Mouse (Mus musculus) midbrain, postnatal 0 days (tissue): ENCODE measurements around the gene Pofut1. TPM values are rescaled to one million over a fixed set of nuclear protein-coding genes. Genes with fewer than 3 reads are reported as not detected.
"Not testable (repeated sequence)": the region's sequence is repeated elsewhere in the genome, so short reads cannot be mapped to it uniquely, and the experiment has no call there.

ENCODE experiments used
- ATAC-seq: fragments of 200-750 bp; cut with Nextera tagmentation; 2 replicates; pipeline ENCODE4 v1.8.0; 2017; ENCODE audit warnings: moderate number of reproducible peaks, mild to moderate bottlenecking, moderate TSS enrichment, moderate library complexity; ENCODE audit not compliant: low FRiP score
- DNase-seq: peaks from one replicate; pipeline ENCODE4 v3.0.0-alpha.2; 2015; ENCODE audit warnings: low spot score
- H3K27ac ChIP-seq: fragments of 300-500 bp; sonication (generic); 2 replicates; pipeline ENCODE4 v1.5.1; 2014; ENCODE audit warnings: low read depth, mild to moderate bottlenecking, low read length, mixed read lengths
- H3K27me3 ChIP-seq: fragments of 300-500 bp; sonication (generic); 2 replicates; pipeline ENCODE4 v1.6.1; 2014; ENCODE audit warnings: low read length, control low read depth, mixed read lengths; ENCODE audit not compliant: insufficient read depth
- H3K36me3 ChIP-seq: fragments of 300-500 bp; sonication (generic); 2 replicates; pipeline ENCODE4 v1.6.1; 2014; ENCODE audit warnings: low read length, control low read depth, mixed read lengths; ENCODE audit not compliant: insufficient read depth
- H3K4me1 ChIP-seq: fragments of 300-500 bp; sonication (generic); 2 replicates; pipeline ENCODE4 v1.6.1; 2014; ENCODE audit warnings: mild to moderate bottlenecking, control low read depth, antibody characterized with exemption, low read length, mixed read lengths; ENCODE audit not compliant: insufficient read depth
- H3K4me2 ChIP-seq: fragments of 300-500 bp; sonication (generic); 2 replicates; pipeline ENCODE4 v1.6.1; 2014; ENCODE audit warnings: low read depth, mild to moderate bottlenecking, low read length, mixed read lengths; ENCODE audit not compliant: poor library complexity, severe bottlenecking
- H3K4me3 ChIP-seq: fragments of 300-500 bp; sonication (generic); 2 replicates; pipeline ENCODE4 v1.5.1; 2014; ENCODE audit warnings: low read depth, mild to moderate bottlenecking, low read length, moderate library complexity
- H3K9ac ChIP-seq: fragments of 300-500 bp; sonication (generic); replicated peaks from 2 replicates; pipeline ENCODE4 v1.6.1; 2014; ENCODE audit warnings: mild to moderate bottlenecking, low read length, moderate library complexity, mixed read lengths; ENCODE audit not compliant: poor library complexity, severe bottlenecking
- H3K9me3 ChIP-seq: fragments of 300-500 bp; sonication (generic); 2 replicates; pipeline ENCODE4 v1.6.1; 2016; ENCODE audit warnings: low read length, control low read depth
- CTCF ChIP-seq: IDR thresholded peaks from 2 replicates; pipeline ENCODE4 v1.5.1; 2016; ENCODE audit warnings: antibody characterized with exemption, mild to moderate bottlenecking
- WGBS: fragments of 180-500 bp; shearing (Covaris S2); extraction: QIAGEN DNeasy Blood & Tissue Kit; methylation state at CpG from one replicate; pipeline ENCODE4 v1.1.7; 2014; 5-methylcytosine and 5-hydroxymethylcytosine counted together
- polyA plus RNA-seq: library from polyadenylated mRNA; unstranded; fragments of >200 nt; fragmentation: Nextera tagmentation; extraction: Ambion mirVana; gene quantifications from 2 replicates; pipeline ENCODE4 v1.2.1, GENCODE M21; 2015
- total RNA-seq: library from RNA; depleted of rRNA; stranded (reverse); fragments of >200 nt; gene quantifications from 2 replicates; pipeline ENCODE4 v1.2.3, GENCODE M21; 2014

Gene Pofut1
- total and polyA plus RNA-seq, 2 experiments from 2014 or later, result 4.6 to 18.8 TPM

- Histone ChIP-seq H3K27ac (no peak overlapping the region), H3K9me3 (no peaks in the 10 kb centered on the region), H3K27me3 (no peaks in the 10 kb centered on the region), H3K36me3 (no peaks in the 10 kb centered on the region), H3K4me3 (no peak overlapping the region), H3K9ac (no peak overlapping the region), H3K4me1 (no peaks in the 10 kb centered on the region), H3K4me2 (no peak overlapping the region)
- no peak for ATAC-seq
- 93% methylated on average over 8 of the region's 8 CpGs for WGBS
- no peak for DNase-seq
- TF ChIP-seq CTCF, result no peak
Observed at GRCm38 (mm10) chr2:153276440-153276839, 35.1 kb downstream of the Pofut1 start.

- ATAC-seq, H3K9ac ChIP-seq, H3K9me3 ChIP-seq, H3K4me1 ChIP-seq, H3K4me3 ChIP-seq, H3K27me3 ChIP-seq, H3K4me2 ChIP-seq, H3K36me3 ChIP-seq, H3K27ac ChIP-seq, DNase-seq: not testable (repeated sequence)
- 95% methylated on average over 5 of the region's 5 CpGs for WGBS
Observed at GRCm38 (mm10) chr2:153276846-153277245, 35.5 kb downstream of the Pofut1 start.

GRCm38 (mm10) chr2:153278357-153278756 is 37.0 kb downstream of the Pofut1 start:
- H3K27ac ChIP-seq, result no peak overlapping the region
- no peak overlapping the region for H3K4me2 ChIP-seq
- H3K4me1 ChIP-seq, result no peaks in the 10 kb centered on the region
- no peak overlapping the region for H3K4me3 ChIP-seq
- no peaks in the 10 kb centered on the region for H3K36me3 ChIP-seq
- H3K27me3 ChIP-seq, result no peaks in the 10 kb centered on the region
- H3K9me3 ChIP-seq, result no peaks in the 10 kb centered on the region
- H3K9ac ChIP-seq, result no peak overlapping the region
- no peak for DNase-seq
- no peak for ATAC-seq
- TF ChIP-seq CTCF, result no peak
- 88% methylated on average over 5 of the region's 5 CpGs for WGBS

DNA sequence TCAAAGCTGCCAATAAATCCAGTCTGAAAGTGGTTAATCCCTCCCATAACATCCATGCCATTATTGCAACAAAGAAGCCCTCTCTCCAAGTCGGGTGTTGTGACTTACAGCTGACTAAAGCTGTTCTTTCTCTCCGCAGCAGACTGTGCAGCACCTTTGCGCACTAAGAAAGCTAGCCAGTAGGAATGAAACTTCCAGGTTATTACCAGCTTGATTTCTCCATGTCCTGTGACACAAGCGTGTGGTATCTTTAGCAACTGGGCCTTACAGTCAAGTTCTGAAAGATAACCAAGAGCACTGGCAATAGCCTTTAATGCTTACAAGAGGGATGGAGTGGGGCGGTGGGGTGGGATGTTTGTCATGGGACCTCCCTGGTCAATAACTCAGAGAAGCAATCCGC is 42.6 kb downstream of the Pofut1 start:
- DNase-seq (no peak), ATAC-seq (no peak)
- H3K4me2 ChIP-seq, result no peak overlapping the region
- H3K4me3 ChIP-seq, result no peak overlapping the region
- H3K9ac ChIP-seq, result no peak overlapping the region
- H3K4me1 ChIP-seq, result no peaks in the 10 kb centered on the region
- no peaks in the 10 kb centered on the region for H3K9me3 ChIP-seq
- H3K36me3 ChIP-seq, result no peaks in the 10 kb centered on the region
- H3K27ac ChIP-seq, result no peak overlapping the region
- H3K27me3 ChIP-seq, result no peaks in the 10 kb centered on the region
- WGBS, result 79% methylated on average over 6 of the region's 6 CpGs
- no peak for TF ChIP-seq CTCF

DNA sequence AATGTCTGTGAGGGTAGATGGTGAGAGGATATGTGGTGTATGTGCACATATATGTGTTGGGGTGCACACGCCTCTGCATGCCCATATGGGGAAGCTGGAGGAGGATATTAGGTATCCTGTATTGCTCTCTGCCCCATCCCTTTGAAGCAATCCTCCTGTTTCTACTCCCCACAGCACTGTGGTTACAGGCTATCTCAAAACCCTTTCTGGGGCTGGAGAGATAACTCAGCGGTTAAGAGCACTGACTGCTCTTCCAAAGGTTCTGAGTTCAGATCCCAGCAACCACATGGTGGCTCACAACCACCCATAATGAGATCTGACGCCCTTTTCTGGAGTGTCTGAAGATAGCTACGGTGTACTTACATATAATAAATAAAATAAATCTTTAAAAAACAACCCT is 45.2 kb downstream of the Pofut1 start:
- WGBS, result 84% methylated on average over 4 of the region's 4 CpGs
- no peak overlapping the region for H3K4me3 ChIP-seq
- no peaks in the 10 kb centered on the region for H3K4me1 ChIP-seq
- no peaks in the 10 kb centered on the region for H3K36me3 ChIP-seq
- DNase-seq (no peak), ATAC-seq (no peak)
- H3K27me3 ChIP-seq, result no peaks in the 10 kb centered on the region
- H3K9ac ChIP-seq, result no peak overlapping the region
- H3K9me3 ChIP-seq, result no peaks in the 10 kb centered on the region
- TF ChIP-seq CTCF, result no peak
- H3K27ac ChIP-seq, result no peak overlapping the region
- H3K4me2 ChIP-seq, result no peak overlapping the region

DNA sequence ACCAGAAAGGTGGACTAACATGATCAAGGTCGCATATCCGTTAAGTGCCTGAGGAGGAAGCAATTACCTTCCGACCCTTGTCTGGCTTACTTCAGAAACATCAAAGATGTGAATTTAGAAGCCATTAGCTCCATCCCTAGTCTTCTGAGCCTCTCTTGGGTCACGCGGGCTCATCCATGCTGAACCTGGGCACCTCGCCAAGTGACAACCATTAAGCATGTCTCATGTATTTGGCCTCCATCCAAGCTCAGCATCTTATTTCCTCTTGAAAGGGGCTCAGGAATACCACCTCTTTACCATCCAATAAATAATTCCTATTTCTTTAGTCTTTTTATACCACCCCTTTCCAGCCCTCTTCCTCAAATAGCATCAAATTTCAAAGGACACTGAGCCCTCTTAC is 46.5 kb downstream of the Pofut1 start:
- Histone ChIP-seq H3K4me1 (no peaks in the 10 kb centered on the region; the same call in 1 of the 2 replicates), H3K9me3 (no peaks in the 10 kb centered on the region), H3K27me3 (no peaks in the 10 kb centered on the region), H3K4me3 (no peak overlapping the region), H3K27ac (no peak overlapping the region), H3K4me2 (no peak overlapping the region), H3K9ac (no peak overlapping the region), H3K36me3 (no peaks in the 10 kb centered on the region)
- DNase-seq (peak; percentile 69), ATAC-seq (no peak)
- no peak for TF ChIP-seq CTCF
- WGBS, result 47% methylated on average over 6 of the region's 6 CpGs
